Mouse (Mus musculus) intestine, postnatal 0 days (tissue): ENCODE results near the gene Hoxa1. TPM values are rescaled to one million over a fixed set of nuclear protein-coding genes. Genes with fewer than 3 reads are reported as not detected.

Experiments used
- ATAC-seq: fragments of 200-750 bp; cut with Nextera tagmentation; 2 replicates; pipeline ENCODE4 v1.8.0; 2017; ENCODE audit warnings: mild to moderate bottlenecking, moderate TSS enrichment, moderate library complexity
- H3K27ac ChIP-seq: fragments of 300-500 bp; sonication (generic); 2 replicates; pipeline ENCODE4 v1.5.1; 2014; ENCODE audit warnings: mild to moderate bottlenecking, low read depth, low read length, moderate library complexity
- H3K27me3 ChIP-seq: fragments of 300-500 bp; sonication (generic); replicated peaks from 2 replicates; pipeline ENCODE4 v1.6.1; 2014; ENCODE audit warnings: low read length, mixed read lengths; ENCODE audit not compliant: control insufficient read depth, insufficient read depth
- H3K36me3 ChIP-seq: fragments of 300-500 bp; sonication (generic); 2 replicates; pipeline ENCODE4 v1.6.1; 2014; ENCODE audit warnings: mild to moderate bottlenecking, moderate library complexity; ENCODE audit not compliant: control insufficient read depth, insufficient read depth
- H3K4me1 ChIP-seq: fragments of 300-500 bp; sonication (generic); replicated peaks from 2 replicates; pipeline ENCODE4 v1.6.1; 2014; ENCODE audit warnings: antibody characterized with exemption, low read length, mixed read lengths; ENCODE audit not compliant: control insufficient read depth, insufficient read depth
- H3K4me2 ChIP-seq: fragments of 300-500 bp; sonication (generic); replicated peaks from 2 replicates; pipeline ENCODE4 v1.6.1; 2014; ENCODE audit warnings: low read depth, mild to moderate bottlenecking, moderate library complexity
- H3K4me3 ChIP-seq: fragments of 300-500 bp; sonication (generic); 2 replicates; pipeline ENCODE4 v1.5.1; 2014; ENCODE audit warnings: low read depth, low read length
- H3K9ac ChIP-seq: fragments of 300-500 bp; sonication (generic); 2 replicates; pipeline ENCODE4 v1.6.1; 2014; ENCODE audit warnings: mild to moderate bottlenecking, low read depth, low read length
- H3K9me3 ChIP-seq: fragments of 300-500 bp; sonication (generic); 2 replicates; pipeline ENCODE4 v1.6.1; 2016; ENCODE audit warnings: mixed run types; ENCODE audit not compliant: control insufficient read depth
- CTCF ChIP-seq: sonication (generic); IDR thresholded peaks from 2 replicates; pipeline ENCODE4 v1.5.1; 2016; ENCODE audit warnings: low read depth, mild to moderate bottlenecking, control low read depth, antibody characterized with exemption, moderate library complexity
- WGBS: fragments of 180-500 bp; shearing (Covaris S2); extraction: QIAGEN DNeasy Blood & Tissue Kit; methylation state at CpG from one replicate; pipeline ENCODE4 v1.1.7; 2014; 5-methylcytosine and 5-hydroxymethylcytosine counted together
- polyA plus RNA-seq: library from polyadenylated mRNA; unstranded; fragments of >200 nt; fragmentation: Nextera tagmentation; extraction: Ambion mirVana; gene quantifications from 2 replicates; pipeline ENCODE4 v1.2.1, GENCODE M21; 2015

The Hoxa1 gene
- polyA plus RNA-seq, 1 experiment from 2014 or later = 0.37 TPM

GRCm38 (mm10) chr6:52190906-52191810, 33.0 kb upstream of the Hoxa1 start, which contains the start of gene Hoxa4:
Gene Hoxa4 (minus strand): TSS chr6:52191753.
- 2% methylated on average over 60 of the region's 102 CpGs for WGBS
- peak; percentile 35 for ATAC-seq
- H3K4me1 ChIP-seq = peaks cover 11% of the 10 kb centered on the region; the same call in 1 of the 2 replicates

GRCm38 (mm10) chr6:52190410-52190809, 32.3 kb upstream of the Hoxa1 start:
- peak overlapping the region; percentile 85 for H3K27ac ChIP-seq
- no peaks in the 10 kb centered on the region for H3K9me3 ChIP-seq
- no peak for TF ChIP-seq CTCF
- H3K4me1 ChIP-seq = peaks cover 11% of the 10 kb centered on the region; the same call in 1 of the 2 replicates
- no peak for ATAC-seq
- peak overlapping the region; percentile 96 for H3K4me2 ChIP-seq
- no peaks in the 10 kb centered on the region for H3K36me3 ChIP-seq
- 0 out of 2 replicates have a peak, but pooled peaks cover 4% of the 10 kb centered on the region for H3K27me3 ChIP-seq
- H3K9ac ChIP-seq = peak overlapping the region; percentile 85
- peak overlapping the region; percentile 68 for H3K4me3 ChIP-seq
- 11% methylated on average over 23 of the region's 23 CpGs for WGBS

More at GRCm38 (mm10) chr6:52190906-52191810, 33.0 kb upstream of the Hoxa1 start, which contains the start of gene Hoxa4:
- H3K27me3 ChIP-seq = no peaks in the 10 kb centered on the region
- no peaks in the 10 kb centered on the region for H3K9me3 ChIP-seq
- H3K9ac ChIP-seq = peak within 1 kb of the TSS; percentile 85
- H3K4me3 ChIP-seq = peak within 1 kb of the TSS; percentile 68
- peak; percentile 10; the same call in 1 of the 2 replicates for TF ChIP-seq CTCF
- no peaks in the 10 kb centered on the region for H3K36me3 ChIP-seq
- H3K27ac ChIP-seq = peak within 1 kb of the TSS; percentile 85
- peak within 1 kb of the TSS; percentile 96 for H3K4me2 ChIP-seq

- H3K27me3 ChIP-seq = 0 out of 2 replicates have a peak, but pooled peaks cover 4% of the 10 kb centered on the region
- H3K9me3 ChIP-seq = no peaks in the 10 kb centered on the region
- H3K4me3 ChIP-seq = peak overlapping the region; percentile 68
- no peak for TF ChIP-seq CTCF
- ATAC-seq = no peak
- no peaks in the 10 kb centered on the region for H3K36me3 ChIP-seq
- 47% methylated on average over 8 of the region's 8 CpGs for WGBS
- peaks cover 11% of the 10 kb centered on the region; the same call in 1 of the 2 replicates for H3K4me1 ChIP-seq
- peak overlapping the region; percentile 96 for H3K4me2 ChIP-seq
- H3K9ac ChIP-seq = 0 out of 2 replicates have a peak overlapping the region, but pooled peaks have one; percentile 85
- peak overlapping the region; percentile 85 for H3K27ac ChIP-seq
Measured at GRCm38 (mm10) chr6:52189909-52190308, 31.8 kb upstream of the Hoxa1 start.

- Histone ChIP-seq H3K27me3 (0 out of 2 replicates have a peak, but pooled peaks cover 4% of the 10 kb centered on the region), H3K27ac (0 out of 2 replicates have a peak overlapping the region, but pooled peaks have one; percentile 85), H3K4me2 (peak overlapping the region; percentile 1; the same call in 1 of the 2 replicates), H3K36me3 (no peaks in the 10 kb centered on the region), H3K4me1 (peaks cover 14% of the 10 kb centered on the region; the same call in 1 of the 2 replicates), H3K9me3 (no peaks in the 10 kb centered on the region), H3K9ac (no peak overlapping the region), H3K4me3 (no peak overlapping the region)
- no peak for TF ChIP-seq CTCF
- 50% methylated on average over 5 of the region's 5 CpGs for WGBS
- no peak for ATAC-seq
Measured at GRCm38 (mm10) chr6:52189172-52189591, 31.1 kb upstream of the Hoxa1 start.

- Histone ChIP-seq H3K4me3 (no peak overlapping the region), H3K27me3 (0 out of 2 replicates have a peak, but pooled peaks cover 4% of the 10 kb centered on the region), H3K27ac (no peak overlapping the region), H3K36me3 (no peaks in the 10 kb centered on the region), H3K4me2 (no peak overlapping the region), H3K4me1 (peaks cover 14% of the 10 kb centered on the region; the same call in 1 of the 2 replicates), H3K9me3 (no peaks in the 10 kb centered on the region), H3K9ac (no peak overlapping the region)
- no peak for ATAC-seq
- peak; percentile 47; the same call in 1 of the 2 replicates for TF ChIP-seq CTCF
- 66% methylated on average over 1 of the region's 1 CpGs for WGBS
Measured at GRCm38 (mm10) chr6:52186500-52186899, 28.4 kb upstream of the Hoxa1 start.

- no peak for TF ChIP-seq CTCF
- Histone ChIP-seq H3K4me1 (peaks cover 14% of the 10 kb centered on the region; the same call in 1 of the 2 replicates), H3K4me2 (peak overlapping the region; percentile 51), H3K9me3 (no peaks in the 10 kb centered on the region), H3K27ac (no peak overlapping the region), H3K4me3 (no peak overlapping the region), H3K36me3 (no peaks in the 10 kb centered on the region), H3K27me3 (0 out of 2 replicates have a peak, but pooled peaks cover 4% of the 10 kb centered on the region), H3K9ac (no peak overlapping the region)
- 55% methylated on average over 3 of the region's 3 CpGs for WGBS
- ATAC-seq = no peak
Measured at GRCm38 (mm10) chr6:52185834-52186233, 27.7 kb upstream of the Hoxa1 start.
